Mouse (Mus musculus): ENCODE measurements around the gene Ctsw. TPM values are rescaled to one million over a fixed set of nuclear protein-coding genes. Genes with fewer than 3 reads are reported as not detected.

The Ctsw gene
- total and polyA plus RNA-seq, 2 experiments, result 0.37 to 1.5 TPM

GRCm38 (mm10) chr19:5486286-5486685, 18.0 kb upstream of the Ctsw start:
- H3K27ac ChIP-seq (replicated peaks; ENCODE audit: insufficient read depth, low read depth, low read length), result no peak overlapping the region
- 91% methylated on average over 8 of the region's 8 CpGs for WGBS
- H3K27me3 ChIP-seq (ENCODE audit: control insufficient read depth, insufficient read depth, low read length), result no peaks in the 10 kb centered on the region
- no peaks in the 10 kb centered on the region for H3K36me3 ChIP-seq (ENCODE audit: control insufficient read depth, insufficient read depth, low read length)
- no peak overlapping the region for H3K4me3 ChIP-seq (ENCODE audit: insufficient read depth, low read depth, low read length)
- peaks cover 4% of the 10 kb centered on the region; the same call in 1 of the 2 replicates for H3K79me2 ChIP-seq (ENCODE audit: control insufficient read depth, insufficient read depth, low read length)
- no peak overlapping the region for H3K9ac ChIP-seq (ENCODE audit: low read depth, low read length)
- peaks cover 7% of the 10 kb centered on the region; the same call in 1 of the 2 replicates for H3K4me1 ChIP-seq (ENCODE audit: control insufficient read depth, insufficient read depth, low read length)
- no peak for TF ChIP-seq CTCF (IDR thresholded peaks at IDR 0.05; ENCODE audit: low read depth, low read length)
- TF ChIP-seq POLR2A (IDR thresholded peaks at IDR 0.05; ENCODE audit: extremely low read depth, insufficient read depth, low read length), result no peak
- DNase-seq (ENCODE audit: extremely low read depth, low read depth, low spot score), result no peak

GRCm38 (mm10) chr19:5485821-5486220, 17.5 kb upstream of the Ctsw start:
- no peak overlapping the region for H3K27ac ChIP-seq (replicated peaks; ENCODE audit: insufficient read depth, low read depth, low read length)
- H3K4me1 ChIP-seq (ENCODE audit: control insufficient read depth, insufficient read depth, low read length), result peaks cover 7% of the 10 kb centered on the region; the same call in 1 of the 2 replicates
- peaks cover 3% of the 10 kb centered on the region; the same call in 1 of the 2 replicates for H3K79me2 ChIP-seq (ENCODE audit: control insufficient read depth, insufficient read depth, low read length)
- H3K27me3 ChIP-seq (ENCODE audit: control insufficient read depth, insufficient read depth, low read length), result no peaks in the 10 kb centered on the region
- WGBS, result 96% methylated on average over 7 of the region's 7 CpGs
- DNase-seq (ENCODE audit: extremely low read depth, low read depth, low spot score), result no peak
- TF ChIP-seq POLR2A (IDR thresholded peaks at IDR 0.05; ENCODE audit: extremely low read depth, insufficient read depth, low read length) (no peak), CTCF (IDR thresholded peaks at IDR 0.05; ENCODE audit: low read depth, low read length) (no peak)
- H3K4me3 ChIP-seq (ENCODE audit: insufficient read depth, low read depth, low read length), result no peak overlapping the region
- no peak overlapping the region for H3K9ac ChIP-seq (ENCODE audit: low read depth, low read length)
- no peaks in the 10 kb centered on the region for H3K36me3 ChIP-seq (ENCODE audit: control insufficient read depth, insufficient read depth, low read length)

- 90% methylated on average over 8 of the region's 8 CpGs for WGBS
These were observed 17.1 kb upstream of the Ctsw start for GRCm38 (mm10) chr19:5485371-5485770.

GRCm38 (mm10) chr19:5484496-5484895, 16.2 kb upstream of the Ctsw start:
- H3K27me3 ChIP-seq (ENCODE audit: control insufficient read depth, insufficient read depth, low read length), result no peaks in the 10 kb centered on the region
- no peaks in the 10 kb centered on the region for H3K79me2 ChIP-seq (ENCODE audit: control insufficient read depth, insufficient read depth, low read length)
- TF ChIP-seq CTCF (IDR thresholded peaks at IDR 0.05; ENCODE audit: low read depth, low read length), result no peak
- no peak for TF ChIP-seq POLR2A (IDR thresholded peaks at IDR 0.05; ENCODE audit: extremely low read depth, insufficient read depth, low read length)
- 91% methylated on average over 5 of the region's 5 CpGs for WGBS
- no peak for DNase-seq (ENCODE audit: extremely low read depth, low read depth, low spot score)
- no peak overlapping the region for H3K4me3 ChIP-seq (ENCODE audit: insufficient read depth, low read depth, low read length)
- no peak overlapping the region for H3K9ac ChIP-seq (ENCODE audit: low read depth, low read length)
- H3K27ac ChIP-seq (replicated peaks; ENCODE audit: insufficient read depth, low read depth, low read length), result no peak overlapping the region
- no peaks in the 10 kb centered on the region for H3K36me3 ChIP-seq (ENCODE audit: control insufficient read depth, insufficient read depth, low read length)
- H3K4me1 ChIP-seq (ENCODE audit: control insufficient read depth, insufficient read depth, low read length), result peaks cover 7% of the 10 kb centered on the region; the same call in 1 of the 2 replicates

More at GRCm38 (mm10) chr19:5485371-5485770, 17.1 kb upstream of the Ctsw start:
- DNase-seq (ENCODE audit: extremely low read depth, low read depth, low spot score), result no peak
- TF ChIP-seq CTCF (IDR thresholded peaks at IDR 0.05; ENCODE audit: low read depth, low read length), result no peak
- no peak for TF ChIP-seq POLR2A (IDR thresholded peaks at IDR 0.05; ENCODE audit: extremely low read depth, insufficient read depth, low read length)
- Histone ChIP-seq H3K79me2 (ENCODE audit: control insufficient read depth, insufficient read depth, low read length) (no peaks in the 10 kb centered on the region), H3K27ac (replicated peaks; ENCODE audit: insufficient read depth, low read depth, low read length) (no peak overlapping the region), H3K27me3 (ENCODE audit: control insufficient read depth, insufficient read depth, low read length) (no peaks in the 10 kb centered on the region), H3K4me1 (ENCODE audit: control insufficient read depth, insufficient read depth, low read length) (peaks cover 7% of the 10 kb centered on the region; the same call in 1 of the 2 replicates), H3K36me3 (ENCODE audit: control insufficient read depth, insufficient read depth, low read length) (no peaks in the 10 kb centered on the region), H3K4me3 (ENCODE audit: insufficient read depth, low read depth, low read length) (no peak overlapping the region), H3K9ac (ENCODE audit: low read depth, low read length) (no peak overlapping the region)

- no peak for DNase-seq (ENCODE audit: extremely low read depth, low read depth, low spot score)
- TF ChIP-seq CTCF (IDR thresholded peaks at IDR 0.05; ENCODE audit: low read depth, low read length), result no peak
- no peak for TF ChIP-seq POLR2A (IDR thresholded peaks at IDR 0.05; ENCODE audit: extremely low read depth, insufficient read depth, low read length)
These were observed 15.4 kb upstream of the Ctsw start for GRCm38 (mm10) chr19:5483386-5484359.

More at GRCm38 (mm10) chr19:5483386-5484359, 15.4 kb upstream of the Ctsw start:
- peaks cover 5% of the 10 kb centered on the region; the same call in 1 of the 2 replicates for H3K4me1 ChIP-seq (ENCODE audit: control insufficient read depth, insufficient read depth, low read length)
- H3K9ac ChIP-seq (ENCODE audit: low read depth, low read length), result no peak overlapping the region
- H3K27ac ChIP-seq (replicated peaks; ENCODE audit: insufficient read depth, low read depth, low read length), result no peak overlapping the region
- no peak overlapping the region for H3K4me3 ChIP-seq (ENCODE audit: insufficient read depth, low read depth, low read length)
- no peaks in the 10 kb centered on the region for H3K79me2 ChIP-seq (ENCODE audit: control insufficient read depth, insufficient read depth, low read length)
- 89% methylated on average over 19 of the region's 19 CpGs for WGBS
- H3K27me3 ChIP-seq (ENCODE audit: control insufficient read depth, insufficient read depth, low read length), result no peaks in the 10 kb centered on the region
- no peaks in the 10 kb centered on the region for H3K36me3 ChIP-seq (ENCODE audit: control insufficient read depth, insufficient read depth, low read length)
